Mouse (Mus musculus) frontal cortex, postnatal 36 days (tissue): Measurements from ENCODE around the gene Mab21l3.

Source experiments
- DNase-seq, 2 experiments: peaks; one replicate each; pipeline ENCODE4 v3.0.0; 2022; ENCODE audit warnings: low spot score in 2 of 2

Mab21l3 gene

GRCm38 (mm10) chr3:101804331-101804730 is 44.4 kb downstream of the Mab21l3 start:
- DNase-seq: no peak

GRCm38 (mm10) chr3:101803764-101804163 is 45.0 kb downstream of the Mab21l3 start:
- DNase-seq: no peak

- DNase-seq: no peak
Observed at GRCm38 (mm10) chr3:101802746-101803145, 46.0 kb downstream of the Mab21l3 start.

GRCm38 (mm10) chr3:101800596-101801018 is 48.2 kb downstream of the Mab21l3 start:
- no peak for DNase-seq

- no peak for DNase-seq
Observed at GRCm38 (mm10) chr3:101799852-101800595, 48.7 kb downstream of the Mab21l3 start.

GRCm38 (mm10) chr3:101797830-101798709 is 50.7 kb downstream of the Mab21l3 start:
- peak in 1 of 2 experiments; percentile 23 for DNase-seq

- no peak for DNase-seq
Observed at GRCm38 (mm10) chr3:101796212-101796611, 52.5 kb downstream of the Mab21l3 start.

GRCm38 (mm10) chr3:101795387-101796039 is 53.2 kb downstream of the Mab21l3 start:
- no peak for DNase-seq

- DNase-seq: no peak
Observed at GRCm38 (mm10) chr3:101794666-101795065, 54.1 kb downstream of the Mab21l3 start.

- peak in 1 of 2 experiments; percentile 43 for DNase-seq
Observed at GRCm38 (mm10) chr3:101794026-101794425, 54.7 kb downstream of the Mab21l3 start.

- DNase-seq: no peak
Observed at GRCm38 (mm10) chr3:101792191-101792590, 56.6 kb downstream of the Mab21l3 start.

GRCm38 (mm10) chr3:101784768-101785424 is 63.9 kb downstream of the Mab21l3 start:
- DNase-seq: no peak

GRCm38 (mm10) chr3:101783793-101784192 is 65.0 kb downstream of the Mab21l3 start:
- no peak for DNase-seq

GRCm38 (mm10) chr3:101780874-101781483 is 67.8 kb downstream of the Mab21l3 start:
- peak in 1 of 2 experiments; percentile 50 for DNase-seq

GRCm38 (mm10) chr3:101778896-101779665 is 69.7 kb downstream of the Mab21l3 start:
- no peak for DNase-seq

- DNase-seq: no peak
Observed at GRCm38 (mm10) chr3:101775732-101776131, 73.0 kb downstream of the Mab21l3 start.

GRCm38 (mm10) chr3:101770540-101770939 is 78.2 kb downstream of the Mab21l3 start:
- no peak for DNase-seq

GRCm38 (mm10) chr3:101763566-101763965 is 85.2 kb downstream of the Mab21l3 start:
- DNase-seq: no peak
